Mouse (Mus musculus): ENCODE data around the gene Tenm2. TPM values are rescaled to one million over a fixed set of nuclear protein-coding genes. Genes with fewer than 3 reads are reported as not detected.

Tenm2 gene
- polyA plus RNA-seq, 1 experiment from 2014 or later: not detected

DNA sequence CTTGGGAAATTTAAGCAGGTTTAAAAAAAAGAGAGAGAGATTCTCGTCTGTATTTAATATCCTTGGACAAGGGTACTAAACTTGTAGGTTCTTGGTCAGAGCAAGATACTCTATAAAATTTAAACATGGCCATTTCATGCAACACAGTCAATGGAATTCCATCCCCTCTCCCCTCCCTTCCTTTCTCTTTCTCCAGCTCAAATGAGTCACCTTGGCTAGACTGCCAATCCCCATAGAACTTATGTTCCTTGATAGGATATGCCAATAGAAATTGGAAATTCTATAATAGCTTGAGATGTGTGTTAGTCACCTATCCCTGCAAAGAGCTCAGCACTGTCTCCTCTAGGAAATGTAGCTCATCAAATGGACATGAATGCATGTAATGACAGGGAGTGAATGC is 1031.9 kb downstream of the Tenm2 start:
- WGBS (ENCODE audit: insufficient replicate concordance): 71% methylated on average over 1 of the region's 1 CpGs
- no peak overlapping the region for H3K4me2 ChIP-seq (ENCODE audit: low read depth, low read length)
- no peaks in the 10 kb centered on the region for H3K36me3 ChIP-seq (replicated peaks; ENCODE audit: insufficient read depth, low read length)
- DNase-seq (no peak), ATAC-seq (no peak)
- no peaks in the 10 kb centered on the region for H3K9me3 ChIP-seq (ENCODE audit: low read length)
- H3K9ac ChIP-seq (replicated peaks): no peak overlapping the region
- no peak overlapping the region for H3K4me3 ChIP-seq (ENCODE audit: low read depth, low read length)
- TF ChIP-seq EP300 (IDR thresholded peaks at IDR 0.05; ENCODE audit: low read depth): no peak
- H3K27me3 ChIP-seq (ENCODE audit: insufficient read depth, low read length): no peaks in the 10 kb centered on the region
- H3K27ac ChIP-seq (ENCODE audit: low read depth): no peak overlapping the region
- H3K4me1 ChIP-seq (ENCODE audit: insufficient read depth): no peaks in the 10 kb centered on the region

DNA sequence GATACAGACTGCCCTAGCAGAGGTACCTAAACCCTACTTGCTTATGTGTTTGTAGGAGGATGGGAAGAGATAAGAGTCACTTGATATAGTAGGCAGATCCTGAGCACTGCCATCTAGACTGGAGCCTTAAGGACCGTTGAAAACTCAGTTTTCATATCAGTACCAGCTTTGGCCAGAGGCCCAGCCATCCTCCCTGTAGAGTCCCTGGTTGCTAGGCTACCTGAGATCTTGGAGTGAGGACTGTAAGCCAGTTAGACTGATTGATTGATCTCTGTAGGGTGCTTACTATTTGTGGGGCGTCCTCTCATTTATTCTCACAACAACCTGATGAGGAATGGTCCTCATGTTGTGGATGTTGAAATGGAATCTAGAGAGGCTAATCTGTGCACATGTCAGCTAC is 1041.4 kb downstream of the Tenm2 start:
- Histone ChIP-seq H3K9ac (replicated peaks) (no peak overlapping the region), H3K9me3 (ENCODE audit: low read length) (no peaks in the 10 kb centered on the region), H3K4me1 (ENCODE audit: insufficient read depth) (no peaks in the 10 kb centered on the region), H3K36me3 (replicated peaks; ENCODE audit: insufficient read depth, low read length) (no peaks in the 10 kb centered on the region), H3K4me2 (ENCODE audit: low read depth, low read length) (no peak overlapping the region), H3K27me3 (ENCODE audit: insufficient read depth, low read length) (no peaks in the 10 kb centered on the region), H3K4me3 (ENCODE audit: low read depth, low read length) (no peak overlapping the region), H3K27ac (ENCODE audit: low read depth) (no peak overlapping the region)
- DNase-seq (no peak), ATAC-seq (no peak)
- 76% methylated on average over 2 of the region's 2 CpGs for WGBS (ENCODE audit: insufficient replicate concordance)
- TF ChIP-seq CTCF (IDR thresholded peaks at IDR 0.05; ENCODE audit: low read depth) (no peak), EP300 (IDR thresholded peaks at IDR 0.05; ENCODE audit: low read depth) (no peak)

DNA sequence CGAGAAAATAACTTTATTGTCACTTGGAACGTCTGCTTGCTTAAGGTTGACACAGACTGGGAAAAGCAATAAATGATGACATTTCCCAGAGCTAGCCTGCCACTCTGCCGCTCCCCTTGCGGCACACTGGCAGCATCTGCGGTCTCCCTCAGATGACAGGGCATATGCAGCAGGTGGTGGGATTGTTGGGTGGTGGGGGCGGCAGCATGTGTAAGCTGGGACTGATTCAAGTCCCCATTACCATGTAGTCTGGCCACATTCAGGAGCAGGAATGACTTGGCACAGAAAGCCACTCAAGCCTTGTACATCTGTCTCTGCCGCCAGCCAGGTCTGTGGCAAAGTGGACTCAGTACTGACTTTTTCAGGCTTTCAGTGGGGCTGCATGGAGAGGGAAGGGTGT is 1059.7 kb downstream of the Tenm2 start:
- 64% methylated on average over 7 of the region's 7 CpGs for WGBS (ENCODE audit: insufficient replicate concordance)
- H3K9me3 ChIP-seq (ENCODE audit: low read length): no peaks in the 10 kb centered on the region
- ATAC-seq: no peak

DNA sequence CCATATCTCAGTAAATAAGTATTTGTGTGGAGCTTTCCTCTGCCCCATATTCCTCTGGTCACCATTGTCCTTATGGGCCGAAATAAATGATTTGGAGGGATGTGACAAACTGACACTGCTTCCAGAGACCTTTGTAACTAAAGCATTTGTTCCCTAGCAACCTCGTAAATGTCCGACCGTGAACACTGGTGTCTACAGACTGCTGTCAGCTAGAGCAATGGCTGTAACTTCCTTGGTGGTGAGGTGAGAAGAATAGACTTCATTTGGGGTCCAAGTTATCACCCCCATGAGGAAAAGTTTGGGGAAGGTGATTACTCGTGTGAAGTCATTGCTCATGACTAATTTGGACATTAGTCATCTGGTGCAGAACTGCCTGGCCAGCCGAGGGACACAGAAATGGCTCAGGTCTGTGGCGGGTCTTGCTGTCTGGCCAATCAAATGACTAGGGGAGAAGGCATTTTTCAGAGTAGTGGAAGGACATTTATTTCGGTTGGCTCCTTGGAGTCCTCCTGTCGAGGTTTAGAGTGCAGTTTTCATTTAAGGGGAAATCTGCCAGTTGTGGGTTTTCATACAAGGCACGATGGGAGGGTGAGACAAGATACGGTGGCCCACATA is 1062.6 kb downstream of the Tenm2 start:
- TF ChIP-seq CTCF (IDR thresholded peaks at IDR 0.05; ENCODE audit: low read depth): no peak
- TF ChIP-seq EP300 (IDR thresholded peaks at IDR 0.05; ENCODE audit: low read depth): no peak
- 65% methylated on average over 11 of the region's 11 CpGs for WGBS (ENCODE audit: insufficient replicate concordance)
- H3K9ac ChIP-seq (replicated peaks): no peak overlapping the region

More for the DNA sequence above, 1059.7 kb downstream of the Tenm2 start:
- no peak for TF ChIP-seq CTCF (IDR thresholded peaks at IDR 0.05; ENCODE audit: low read depth)
- TF ChIP-seq EP300 (IDR thresholded peaks at IDR 0.05; ENCODE audit: low read depth): no peak
- no peaks in the 10 kb centered on the region for H3K27me3 ChIP-seq (ENCODE audit: insufficient read depth, low read length)
- H3K36me3 ChIP-seq (replicated peaks; ENCODE audit: insufficient read depth, low read length): no peaks in the 10 kb centered on the region
- no peak overlapping the region for H3K4me2 ChIP-seq (ENCODE audit: low read depth, low read length)
- no peak overlapping the region for H3K27ac ChIP-seq (ENCODE audit: low read depth)
- H3K4me3 ChIP-seq (ENCODE audit: low read depth, low read length): no peak overlapping the region
- no peak overlapping the region for H3K9ac ChIP-seq (replicated peaks)
- H3K4me1 ChIP-seq (ENCODE audit: insufficient read depth): no peaks in the 10 kb centered on the region
- DNase-seq: no peak

DNA sequence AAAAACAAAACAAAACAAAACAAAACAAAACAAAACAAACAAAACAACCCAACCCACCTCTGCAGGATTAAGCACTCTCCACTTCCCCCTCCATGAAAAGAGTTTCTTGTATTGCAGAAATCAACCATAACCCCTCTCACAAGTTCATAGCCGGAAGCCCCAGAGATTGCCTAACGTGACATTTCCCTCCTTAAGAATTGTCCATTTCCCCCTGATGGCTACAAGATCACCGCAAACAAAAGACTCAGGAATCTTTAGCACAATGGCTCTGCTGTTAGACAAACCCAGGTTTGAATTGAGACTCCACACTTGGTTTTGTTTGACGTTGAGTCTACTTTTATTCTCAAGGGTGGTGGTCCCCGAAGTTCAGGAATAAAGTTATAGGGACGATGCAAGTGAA is 1063.2 kb downstream of the Tenm2 start:
- no peaks in the 10 kb centered on the region for H3K4me1 ChIP-seq (ENCODE audit: insufficient read depth)
- H3K4me3 ChIP-seq (ENCODE audit: low read depth, low read length): no peak overlapping the region
- no peak overlapping the region for H3K9ac ChIP-seq (replicated peaks)
- H3K36me3 ChIP-seq (replicated peaks; ENCODE audit: insufficient read depth, low read length): no peaks in the 10 kb centered on the region
- no peaks in the 10 kb centered on the region for H3K9me3 ChIP-seq (ENCODE audit: low read length)
- H3K27me3 ChIP-seq (ENCODE audit: insufficient read depth, low read length): no peaks in the 10 kb centered on the region
- H3K27ac ChIP-seq (ENCODE audit: low read depth): no peak overlapping the region
- 55% methylated on average over 6 of the region's 6 CpGs for WGBS (ENCODE audit: insufficient replicate concordance)
- TF ChIP-seq CTCF (IDR thresholded peaks at IDR 0.05; ENCODE audit: low read depth): no peak
- TF ChIP-seq EP300 (IDR thresholded peaks at IDR 0.05; ENCODE audit: low read depth): no peak
- H3K4me2 ChIP-seq (ENCODE audit: low read depth, low read length): no peak overlapping the region
- DNase-seq: no peak
- no peak for ATAC-seq

More for the DNA sequence above, 1062.6 kb downstream of the Tenm2 start:
- Histone ChIP-seq H3K4me3 (ENCODE audit: low read depth, low read length) (no peak overlapping the region), H3K27ac (ENCODE audit: low read depth) (no peak overlapping the region), H3K4me1 (ENCODE audit: insufficient read depth) (no peaks in the 10 kb centered on the region), H3K27me3 (ENCODE audit: insufficient read depth, low read length) (no peaks in the 10 kb centered on the region), H3K9me3 (ENCODE audit: low read length) (no peaks in the 10 kb centered on the region), H3K4me2 (ENCODE audit: low read depth, low read length) (no peak overlapping the region), H3K36me3 (replicated peaks; ENCODE audit: insufficient read depth, low read length) (no peaks in the 10 kb centered on the region)
- DNase-seq: no peak
- no peak for ATAC-seq

DNA sequence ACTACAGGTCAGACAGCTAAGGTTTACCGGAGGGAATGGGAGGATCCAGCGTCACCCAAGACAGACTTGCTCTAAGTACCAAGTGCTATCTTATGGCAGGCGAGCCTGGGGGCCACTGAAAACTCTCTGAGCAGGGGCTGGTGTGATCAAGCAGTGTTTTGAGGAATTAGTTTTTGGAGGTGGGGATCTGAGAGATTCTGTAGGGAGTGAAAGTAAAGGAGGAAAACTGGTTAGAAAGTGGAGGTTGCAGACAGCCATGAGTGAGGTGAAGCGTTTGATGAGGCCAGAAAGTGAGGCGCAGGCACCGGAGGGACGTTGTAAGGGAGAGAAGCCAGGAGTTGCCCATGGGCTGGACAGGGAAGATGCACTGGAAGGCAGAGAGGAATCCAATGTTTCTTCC is 1063.8 kb downstream of the Tenm2 start:
- no peak overlapping the region for H3K4me3 ChIP-seq (ENCODE audit: low read depth, low read length)
- H3K4me1 ChIP-seq (ENCODE audit: insufficient read depth): no peaks in the 10 kb centered on the region
- no peaks in the 10 kb centered on the region for H3K27me3 ChIP-seq (ENCODE audit: insufficient read depth, low read length)
- DNase-seq (no peak), ATAC-seq (no peak)
- no peak overlapping the region for H3K27ac ChIP-seq (ENCODE audit: low read depth)
- no peak overlapping the region for H3K4me2 ChIP-seq (ENCODE audit: low read depth, low read length)
- H3K36me3 ChIP-seq (replicated peaks; ENCODE audit: insufficient read depth, low read length): no peaks in the 10 kb centered on the region
- no peaks in the 10 kb centered on the region for H3K9me3 ChIP-seq (ENCODE audit: low read length)
- 74% methylated on average over 7 of the region's 7 CpGs for WGBS (ENCODE audit: insufficient replicate concordance)
- no peak for TF ChIP-seq CTCF (IDR thresholded peaks at IDR 0.05; ENCODE audit: low read depth)
- TF ChIP-seq EP300 (IDR thresholded peaks at IDR 0.05; ENCODE audit: low read depth): no peak
- H3K9ac ChIP-seq (replicated peaks): no peak overlapping the region

DNA sequence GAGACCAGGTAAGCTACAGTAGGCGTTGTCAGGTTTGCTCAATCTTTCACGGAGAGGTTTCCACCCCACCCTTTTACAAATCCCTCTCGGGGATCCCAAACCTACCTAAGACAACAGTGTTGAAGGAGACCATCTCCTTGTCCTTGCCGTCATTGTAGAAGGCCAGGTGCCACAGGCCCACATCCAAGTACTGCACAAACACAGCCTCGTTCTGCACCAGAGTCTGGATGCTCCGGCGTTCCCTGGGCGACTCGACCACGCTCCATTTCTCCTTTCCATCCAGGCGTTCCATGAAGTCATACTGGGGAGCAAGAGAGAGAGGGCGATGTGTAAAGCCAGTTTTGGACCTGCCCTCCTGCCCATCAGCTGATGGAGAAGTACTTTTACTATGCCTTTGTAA is 1064.5 kb downstream of the Tenm2 start:
- DNase-seq (no peak), ATAC-seq (no peak)
- no peak overlapping the region for H3K27ac ChIP-seq (ENCODE audit: low read depth)
- no peaks in the 10 kb centered on the region for H3K36me3 ChIP-seq (replicated peaks; ENCODE audit: insufficient read depth, low read length)
- no peaks in the 10 kb centered on the region for H3K9me3 ChIP-seq (ENCODE audit: low read length)
- H3K4me3 ChIP-seq (ENCODE audit: low read depth, low read length): no peak overlapping the region
- WGBS (ENCODE audit: insufficient replicate concordance): 87% methylated on average over 12 of the region's 12 CpGs
- H3K27me3 ChIP-seq (ENCODE audit: insufficient read depth, low read length): no peaks in the 10 kb centered on the region
- no peaks in the 10 kb centered on the region for H3K4me1 ChIP-seq (ENCODE audit: insufficient read depth)
- TF ChIP-seq CTCF (IDR thresholded peaks at IDR 0.05; ENCODE audit: low read depth) (no peak), EP300 (IDR thresholded peaks at IDR 0.05; ENCODE audit: low read depth) (no peak)
- no peak overlapping the region for H3K4me2 ChIP-seq (ENCODE audit: low read depth, low read length)
- no peak overlapping the region for H3K9ac ChIP-seq (replicated peaks)
